Mouse (Mus musculus) gastrocnemius, postnatal 25 days (tissue): ENCODE measurements around the gene Pdzd2. TPM values are rescaled to one million over a fixed set of nuclear protein-coding genes. Genes with fewer than 3 reads are reported as not detected.

Source experiments
- DNase-seq: peaks from one replicate; pipeline ENCODE4 v3.0.0; 2022
- total RNA-seq, 2 experiments: library from RNA; stranded (reverse); gene quantifications; 1 replicate in 1 of 2; 2 replicates in 1 of 2; pipeline ENCODE4 v1.2.3; 2021

Gene Pdzd2
- total RNA-seq, 2 experiments from 2014 or later, result 18.9 to 19.3 TPM

DNA sequence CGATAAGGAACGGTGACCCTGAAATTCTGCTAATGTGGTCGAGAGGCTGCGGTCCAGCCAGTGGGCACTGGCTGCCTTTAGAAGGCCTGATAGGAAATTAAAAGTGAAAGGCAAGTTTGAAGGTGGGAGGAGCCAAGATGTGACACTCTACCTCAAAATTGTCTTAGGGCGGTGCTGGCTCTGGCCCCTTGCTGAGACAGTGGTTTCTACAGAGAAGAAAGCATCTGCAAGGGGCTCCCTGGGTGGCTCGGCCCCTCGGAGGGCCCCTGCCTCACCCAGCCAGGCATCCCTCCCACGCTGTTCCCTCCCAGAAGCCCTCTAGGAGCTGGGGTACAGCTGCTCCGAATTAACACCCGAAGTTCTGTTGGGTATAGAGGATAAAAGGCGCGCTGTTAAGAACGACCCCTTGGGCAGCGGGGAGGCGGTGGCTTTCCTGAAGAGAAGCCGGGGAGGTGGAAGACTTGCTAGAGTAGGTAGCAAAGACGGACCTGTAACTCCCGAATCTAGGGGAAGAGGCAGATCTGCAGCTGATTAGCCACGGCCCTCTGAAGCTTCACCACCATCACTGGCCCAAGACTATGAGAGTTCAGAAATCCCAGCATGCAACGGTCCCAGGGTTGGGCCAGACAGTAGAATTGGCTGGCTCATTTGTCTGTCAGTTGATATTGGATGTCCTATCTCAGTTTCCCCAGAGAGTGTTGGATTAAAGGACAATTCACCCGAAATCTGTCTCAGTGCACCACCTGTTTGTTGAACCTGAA, 71.8 kb downstream of the Pdzd2 start:
- no peak for DNase-seq

DNA sequence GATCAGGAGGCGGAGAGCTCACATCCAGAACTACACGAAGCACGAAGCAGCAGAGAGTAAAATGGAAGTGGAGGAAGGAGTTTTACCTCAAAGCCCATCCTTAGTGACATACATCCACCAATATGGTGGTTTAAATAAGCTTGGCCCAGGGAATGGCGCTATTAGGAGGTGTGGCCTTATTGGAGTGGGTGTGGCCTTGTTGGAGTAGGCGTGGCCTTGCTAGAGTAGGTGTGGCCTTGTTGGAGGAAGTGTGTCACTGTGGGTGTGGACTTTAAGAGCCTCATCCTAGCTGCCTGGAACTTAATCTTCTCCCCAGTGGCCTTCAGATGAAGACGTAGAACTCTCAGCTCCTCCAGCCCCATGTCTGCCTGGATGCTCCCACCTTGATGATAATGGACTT, 73.8 kb downstream of the Pdzd2 start:
- DNase-seq, result no peak

DNA sequence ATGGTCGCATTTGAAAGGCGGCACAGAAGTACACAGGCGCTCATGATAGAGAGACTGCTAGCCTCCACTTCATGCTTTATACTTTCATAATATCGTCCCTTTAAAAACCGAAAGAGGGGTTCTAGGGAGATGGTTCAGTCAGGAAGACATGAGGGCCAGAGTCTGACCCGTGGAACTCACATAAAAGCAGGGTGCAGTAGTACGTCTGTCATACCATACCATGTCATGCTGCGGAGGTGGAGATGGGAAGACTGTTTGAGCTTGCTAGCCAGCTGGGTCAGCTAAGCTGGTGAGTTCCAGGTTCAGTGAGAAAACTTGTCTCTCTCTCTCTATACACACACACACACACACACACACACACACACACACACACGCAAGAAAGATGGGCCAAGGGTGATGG, 76.4 kb downstream of the Pdzd2 start:
- no peak for DNase-seq

DNA sequence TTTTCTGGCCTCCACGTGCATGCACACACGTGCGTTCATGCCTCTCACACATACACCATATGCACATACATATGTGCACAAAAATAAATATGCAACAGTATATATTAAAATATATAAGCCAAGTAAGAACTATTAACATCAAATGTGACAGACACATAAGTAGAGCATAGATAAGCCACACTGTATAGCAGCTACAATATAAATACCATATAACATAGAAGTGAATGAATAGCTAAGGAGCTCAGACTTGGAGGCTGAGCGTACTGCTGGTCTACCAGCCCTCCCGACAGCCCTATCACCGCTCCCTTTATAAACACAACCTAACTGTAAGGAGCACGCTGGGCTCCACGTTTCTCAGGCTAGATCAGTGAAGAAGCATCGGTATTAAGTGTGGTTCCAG, 79.4 kb downstream of the Pdzd2 start:
- no peak for DNase-seq

- DNase-seq, result no peak
These were observed 83.6 kb downstream of the Pdzd2 start for GRCm38 (mm10) chr15:12655959-12656662.

- no peak for DNase-seq
These were observed 84.4 kb downstream of the Pdzd2 start for GRCm38 (mm10) chr15:12655316-12655715.

GRCm38 (mm10) chr15:12652336-12653031, 87.2 kb downstream of the Pdzd2 start:
- DNase-seq, result no peak

DNA sequence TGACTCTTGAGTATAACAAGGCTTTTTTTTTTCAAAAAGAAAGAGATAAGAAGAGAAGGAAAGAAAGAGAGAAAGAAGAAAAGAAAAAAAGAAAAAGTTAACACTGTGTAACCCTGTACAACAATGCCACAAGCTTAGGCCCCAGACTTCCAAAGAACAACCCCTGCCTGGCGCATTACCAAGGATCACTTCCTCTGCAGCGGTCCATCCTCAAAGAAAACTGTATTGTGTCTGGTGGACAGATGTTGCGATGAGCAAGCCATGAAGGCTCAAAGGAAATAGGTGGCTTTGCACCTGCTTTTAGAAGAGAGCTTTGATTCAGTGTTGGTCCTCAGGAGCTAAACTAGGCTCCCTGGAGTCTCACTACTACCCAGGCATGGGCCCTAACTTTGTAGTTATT, 89.5 kb downstream of the Pdzd2 start:
- no peak for DNase-seq

DNA sequence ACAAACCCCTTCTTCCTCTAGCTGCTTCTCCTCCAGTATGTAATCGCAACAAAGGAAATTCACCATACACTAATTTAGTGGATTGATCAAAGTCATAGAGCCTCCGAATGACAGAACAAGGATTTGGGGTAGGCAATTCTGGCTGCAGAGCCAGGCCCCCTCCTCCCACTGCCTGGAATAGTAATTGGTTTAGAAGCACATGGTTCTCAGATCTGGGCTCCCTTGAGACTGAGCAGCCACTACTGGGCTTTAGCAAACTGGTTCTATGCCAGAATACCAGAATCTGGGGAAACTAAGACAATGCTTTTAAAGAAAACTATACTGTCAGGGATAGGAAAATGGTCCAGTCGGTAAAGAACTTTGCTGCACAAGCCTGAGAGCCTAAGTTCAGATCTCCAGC, 90.0 kb downstream of the Pdzd2 start:
- peak; percentile 8 for DNase-seq

DNA sequence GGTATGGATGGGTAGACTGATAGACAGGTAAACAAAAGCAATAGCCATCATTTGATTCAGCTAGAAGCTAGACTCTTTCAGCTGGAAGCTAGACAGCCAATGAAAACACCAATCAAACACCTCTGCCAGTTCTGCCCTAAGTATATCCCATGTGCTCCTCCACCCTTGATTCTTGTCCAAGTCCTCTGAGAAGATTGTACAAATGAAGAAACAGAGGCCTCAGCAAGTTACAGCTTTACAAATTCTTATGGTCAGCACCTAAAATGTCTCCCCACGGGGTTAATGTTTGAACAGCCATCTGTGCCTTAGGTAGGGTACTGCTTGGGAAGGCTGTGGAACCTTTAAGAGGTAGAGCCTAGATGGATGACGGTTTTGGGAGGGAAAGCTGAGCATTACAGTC, 90.6 kb downstream of the Pdzd2 start:
- no peak for DNase-seq

DNA sequence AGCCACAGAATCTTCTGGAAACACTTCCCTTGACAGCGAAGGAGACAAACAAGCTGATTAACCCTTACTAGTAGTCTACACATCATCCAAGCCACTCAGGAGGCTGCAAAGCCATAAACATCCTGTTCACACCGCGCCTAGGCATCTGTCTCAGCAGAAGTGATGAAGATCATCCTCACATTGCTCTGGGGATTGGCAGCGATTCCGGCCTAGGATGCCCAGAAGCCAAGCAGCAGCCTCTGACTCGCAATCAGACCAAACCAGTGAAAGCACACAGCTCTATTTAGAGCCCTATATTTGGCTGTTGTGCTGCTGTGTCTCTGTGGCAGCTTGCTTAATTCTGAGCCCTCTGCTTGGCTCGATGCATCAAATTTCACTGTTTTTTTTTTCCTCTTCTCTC, 99.0 kb downstream of the Pdzd2 start:
- peak; percentile 53 for DNase-seq

GRCm38 (mm10) chr15:12639776-12640175, 99.9 kb downstream of the Pdzd2 start:
- DNase-seq, result no peak

DNA sequence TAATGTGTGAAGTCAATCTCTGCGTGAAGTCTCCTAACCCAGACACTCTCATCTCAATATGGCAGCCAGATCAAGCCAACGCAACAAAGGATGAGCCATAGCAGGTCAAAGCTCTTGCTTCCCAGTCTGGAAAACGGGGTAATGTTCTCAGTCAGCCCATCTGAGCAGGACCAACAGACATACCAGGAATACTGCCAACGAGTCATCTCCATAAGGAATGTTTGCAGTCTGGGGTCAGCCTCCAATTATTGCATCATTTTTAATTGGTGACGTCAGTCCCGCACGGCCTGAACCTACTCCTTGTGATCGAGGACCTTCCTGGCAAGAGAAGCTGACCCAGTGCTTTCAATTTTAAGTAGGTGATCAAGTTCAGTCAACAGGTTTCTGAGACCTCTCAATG, 100.5 kb downstream of the Pdzd2 start:
- no peak for DNase-seq

GRCm38 (mm10) chr15:12638370-12639030, 101.2 kb downstream of the Pdzd2 start:
- no peak for DNase-seq

DNA sequence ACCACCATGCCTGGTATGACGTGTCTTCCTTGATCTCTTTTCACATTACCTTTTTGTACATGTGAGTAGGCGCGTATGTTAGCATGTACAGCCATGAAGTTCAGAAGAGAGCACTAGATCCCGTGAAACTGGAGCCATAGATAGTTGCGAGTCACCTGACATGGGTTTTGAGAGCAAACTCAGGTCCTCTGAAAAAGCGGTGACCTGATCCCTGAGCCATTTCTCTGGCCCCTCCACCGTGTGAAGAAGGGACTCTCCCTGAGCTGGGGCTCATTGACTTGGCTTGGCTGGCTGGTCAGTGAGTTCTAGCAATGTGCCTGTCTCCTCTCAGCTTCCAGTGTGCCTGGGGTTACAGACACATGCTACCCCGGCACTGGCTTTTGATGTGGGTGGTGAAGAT, 102.2 kb downstream of the Pdzd2 start:
- no peak for DNase-seq

GRCm38 (mm10) chr15:12636386-12636785, 103.3 kb downstream of the Pdzd2 start:
- DNase-seq, result no peak

DNA sequence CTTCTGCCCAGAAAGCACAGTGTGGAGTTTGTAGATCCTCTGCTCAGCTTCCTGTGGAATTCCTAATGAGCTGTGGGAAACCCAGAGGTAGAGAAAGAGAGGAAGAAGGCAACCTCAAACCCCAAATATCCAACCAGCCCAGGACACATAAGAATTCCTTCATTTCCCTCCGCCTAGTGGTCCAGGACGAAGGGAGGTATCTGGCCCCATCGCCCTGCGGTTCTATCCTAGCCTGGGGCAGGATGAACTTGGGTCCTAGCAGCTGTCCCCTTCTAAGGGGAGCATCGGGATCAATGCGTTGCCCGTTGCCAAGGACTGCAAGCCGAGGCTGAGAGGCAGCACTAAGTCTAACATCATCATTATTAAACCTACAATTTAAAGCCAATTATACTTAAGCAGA, 104.8 kb downstream of the Pdzd2 start:
- no peak for DNase-seq

DNA sequence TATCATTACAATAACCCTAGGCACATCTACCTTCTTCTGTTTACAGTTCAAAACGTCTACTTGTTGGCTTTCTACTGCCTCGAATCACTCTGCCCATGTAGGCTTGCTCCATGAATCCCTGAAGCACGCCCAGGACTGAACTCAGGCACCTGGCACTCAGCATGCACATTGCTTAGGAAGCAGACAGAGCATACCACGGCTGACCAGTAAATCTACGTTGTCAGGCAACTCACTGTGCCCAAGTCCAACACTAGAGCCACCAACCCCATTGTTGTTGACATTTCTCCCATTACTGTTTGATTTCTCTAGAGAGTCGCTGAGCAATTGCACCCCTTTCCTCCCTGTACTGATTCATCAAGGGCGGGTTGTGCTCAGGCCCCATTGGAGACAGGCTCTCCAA, 110.6 kb downstream of the Pdzd2 start:
- DNase-seq, result no peak

DNA sequence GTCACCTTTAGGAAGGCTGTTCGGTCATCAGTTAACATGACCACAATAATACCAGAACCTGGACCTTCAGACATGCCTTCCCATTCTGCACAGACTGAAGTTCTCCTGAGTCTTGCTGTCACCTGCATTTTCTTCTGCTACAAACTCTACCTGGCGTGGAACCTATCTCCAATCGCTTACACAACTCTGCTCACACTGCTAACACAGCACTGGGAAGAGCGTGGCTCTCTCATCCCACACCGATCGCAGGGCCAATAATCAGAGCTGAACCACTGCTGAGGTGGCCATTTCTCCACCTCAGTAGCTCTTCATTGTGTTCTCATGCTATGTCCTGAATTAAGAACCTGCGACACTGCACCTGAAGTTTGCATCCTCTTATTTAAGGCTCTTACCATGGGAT, 111.3 kb downstream of the Pdzd2 start:
- no peak for DNase-seq

DNA sequence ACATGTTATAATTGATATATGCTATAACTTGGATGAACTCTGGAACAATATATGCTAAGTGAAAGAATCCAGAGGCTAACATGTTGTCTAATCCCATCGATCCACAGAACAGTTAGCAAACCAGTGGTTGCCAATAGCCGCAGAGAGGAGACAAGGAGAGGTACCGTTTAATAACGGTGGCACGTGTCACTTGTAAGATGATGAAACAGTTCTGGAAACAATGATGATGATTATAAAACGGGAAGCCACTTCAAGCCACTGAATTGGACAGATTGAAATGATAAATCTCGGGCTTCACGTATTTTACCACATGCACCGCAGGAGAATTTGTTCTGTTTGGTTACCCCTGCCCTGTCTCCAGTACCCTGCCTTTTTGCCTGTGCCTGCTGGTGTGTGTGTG, 112.8 kb downstream of the Pdzd2 start:
- no peak for DNase-seq

DNA sequence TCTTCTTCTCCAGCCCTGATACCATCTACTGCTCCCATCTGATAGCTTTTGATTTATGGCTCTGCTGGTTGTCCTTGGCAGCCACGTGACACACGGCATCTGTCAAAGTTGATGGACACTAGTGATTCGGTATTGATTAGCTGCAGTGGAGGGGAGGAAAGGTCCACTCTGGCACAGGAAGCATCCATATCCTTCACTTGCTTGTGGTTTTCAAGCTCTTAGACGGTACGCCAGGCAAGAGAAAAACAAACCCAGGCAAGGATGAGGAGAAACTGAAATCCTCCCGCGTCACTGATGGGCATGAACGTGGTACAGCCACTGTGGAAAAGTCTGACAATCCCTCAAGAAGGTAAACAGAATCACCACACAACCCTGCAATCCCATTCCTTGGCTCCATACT, 113.6 kb downstream of the Pdzd2 start:
- no peak for DNase-seq

DNA sequence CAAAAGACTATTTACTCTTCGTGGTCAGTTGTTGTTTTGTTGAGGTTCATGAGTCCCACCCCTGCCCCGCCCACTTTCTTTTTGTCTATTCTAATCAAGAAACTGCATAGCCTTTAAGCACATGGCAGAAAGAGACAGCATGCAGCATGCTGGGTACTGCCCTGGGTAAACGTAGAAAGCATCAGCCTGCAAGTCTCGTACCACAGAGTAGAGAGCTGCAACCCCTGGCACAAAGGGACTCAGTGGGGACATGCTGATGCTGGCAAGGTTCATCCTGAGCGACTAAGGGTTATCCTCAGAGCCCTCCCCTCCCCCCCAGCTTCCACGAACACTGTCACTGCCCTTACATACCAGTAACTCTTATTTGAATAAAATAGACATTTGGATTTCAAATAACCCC, 114.2 kb downstream of the Pdzd2 start:
- DNase-seq, result no peak

- DNase-seq, result no peak
These were observed 116.2 kb downstream of the Pdzd2 start for GRCm38 (mm10) chr15:12623521-12623920.
